Mouse (Mus musculus) G1E (cell line): ENCODE measurements around the gene 1700029P11Rik.

Experiments used
- CTCF ChIP-seq: IDR thresholded peaks from 2 replicates; pipeline ENCODE4 v1.5.1; 2012; ENCODE audit warnings: low read depth, low read length, inconsistent platforms, mixed read lengths
- GATA1 ChIP-seq: IDR thresholded peaks from 2 replicates; pipeline ENCODE4 v1.6.1; 2012; ENCODE audit warnings: borderline replicate concordance, low read length, inconsistent platforms, mixed read lengths

DNA sequence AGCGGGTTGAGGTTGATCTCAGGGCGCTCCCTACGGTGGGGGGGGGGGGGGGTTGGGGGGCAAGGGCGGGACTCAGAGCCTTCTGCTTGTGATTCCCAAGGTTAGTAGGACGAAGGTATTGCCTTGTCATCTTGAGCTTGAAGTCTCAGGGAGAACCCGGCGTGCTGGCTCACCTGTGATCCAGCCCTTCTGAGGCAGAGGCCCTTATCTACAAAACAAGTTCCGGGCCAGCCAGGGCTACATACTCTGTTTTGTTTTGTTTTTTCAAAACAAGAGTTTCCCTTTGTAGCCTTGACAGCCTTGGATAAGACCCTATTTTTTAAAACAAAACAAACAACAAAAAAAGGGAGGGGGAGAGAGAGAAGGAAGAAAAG, 19.3 kb upstream of the 1700029P11Rik start:
- TF ChIP-seq CTCF: no peak
- no peak for TF ChIP-seq GATA1
